Mouse (Mus musculus) hindbrain, embryonic 15.5 days (tissue): ENCODE measurements around the gene Atg10. TPM values are rescaled to one million over a fixed set of nuclear protein-coding genes. Genes with fewer than 3 reads are reported as not detected.
"Not testable (repeated sequence)": the region's sequence is repeated elsewhere in the genome, so short reads cannot be mapped to it uniquely, and the experiment has no call there.

Experiments used
- ATAC-seq: fragments of 200-750 bp; cut with Nextera tagmentation; 2 replicates; pipeline ENCODE4 v1.8.0; 2017; ENCODE audit warnings: low read depth, moderate number of reproducible peaks, moderate TSS enrichment; ENCODE audit not compliant: low FRiP score
- H3K27ac ChIP-seq: fragments of 300-500 bp; sonication (generic); replicated peaks from 2 replicates; pipeline ENCODE4 v1.5.1; 2015; ENCODE audit warnings: mild to moderate bottlenecking, inconsistent platforms
- H3K27me3 ChIP-seq: fragments of 300-500 bp; sonication (generic); 2 replicates; pipeline ENCODE4 v1.6.1; 2015; ENCODE audit warnings: control low read depth, inconsistent platforms
- H3K36me3 ChIP-seq: fragments of 300-500 bp; sonication (generic); 2 replicates; pipeline ENCODE4 v1.6.1; 2015; ENCODE audit warnings: control low read depth, inconsistent platforms
- H3K4me1 ChIP-seq: fragments of 300-500 bp; sonication (generic); replicated peaks from 2 replicates; pipeline ENCODE4 v1.6.1; 2015; ENCODE audit warnings: control low read depth, inconsistent platforms
- H3K4me2 ChIP-seq: fragments of 300-500 bp; sonication (generic); 2 replicates; pipeline ENCODE4 v1.6.1; 2015; ENCODE audit warnings: moderate library complexity, mild to moderate bottlenecking, inconsistent platforms
- H3K4me3 ChIP-seq: fragments of 300-500 bp; sonication (generic); 2 replicates; pipeline ENCODE4 v1.5.1; 2015; ENCODE audit warnings: mild to moderate bottlenecking, inconsistent platforms
- H3K9ac ChIP-seq: fragments of 300-500 bp; sonication (generic); 2 replicates; pipeline ENCODE4 v1.6.1; 2015; ENCODE audit warnings: inconsistent platforms
- H3K9me3 ChIP-seq: fragments of 300-500 bp; sonication (generic); 2 replicates; pipeline ENCODE4 v1.6.1; 2016; ENCODE audit warnings: control low read depth, inconsistent platforms
- WGBS: fragments of 180-500 bp; shearing (Covaris S2); methylation state at CpG from one replicate; pipeline ENCODE4 v1.1.7; 2015; 5-methylcytosine and 5-hydroxymethylcytosine counted together
- polyA plus RNA-seq: library from polyadenylated mRNA; unstranded; fragments of >200 nt; fragmentation: Nextera tagmentation; extraction: Ambion mirVana; gene quantifications from 2 replicates; pipeline ENCODE4 v1.2.1, GENCODE M21; 2015

Gene Atg10
- polyA plus RNA-seq, 1 experiment from 2014 or later = 13.6 TPM

- ATAC-seq = no peak
- H3K27ac ChIP-seq = no peak overlapping the region
These were observed 299.7 kb downstream of the Atg10 start for GRCm38 (mm10) chr13:90924072-90924471.

GRCm38 (mm10) chr13:90923617-90924016 is 300.2 kb downstream of the Atg10 start:
- H3K27me3 ChIP-seq, H3K9me3 ChIP-seq, H3K4me1 ChIP-seq: not testable (repeated sequence)
- H3K4me2 ChIP-seq = peak overlapping the region; percentile 73
- H3K4me3 ChIP-seq = peak overlapping the region; percentile 90
- peak overlapping the region; percentile 86 for H3K27ac ChIP-seq
- H3K9ac ChIP-seq = peak overlapping the region; percentile 95
- 2% methylated on average over 13 of the region's 13 CpGs for WGBS
- ATAC-seq = 0 out of 2 replicates have a peak, but pooled peaks have one; percentile 0
- peaks cover 27% of the 10 kb centered on the region for H3K36me3 ChIP-seq

More at GRCm38 (mm10) chr13:90924072-90924471, 299.7 kb downstream of the Atg10 start:
- no peaks in the 10 kb centered on the region for H3K9me3 ChIP-seq
- peaks cover 8% of the 10 kb centered on the region for H3K4me1 ChIP-seq
- no peaks in the 10 kb centered on the region for H3K27me3 ChIP-seq
- peak overlapping the region; percentile 90 for H3K4me3 ChIP-seq
- peak overlapping the region; percentile 73 for H3K4me2 ChIP-seq
- peaks cover 30% of the 10 kb centered on the region for H3K36me3 ChIP-seq
- 53% methylated on average over 9 of the region's 9 CpGs for WGBS
- H3K9ac ChIP-seq = peak overlapping the region; percentile 95

- H3K36me3 ChIP-seq = peaks cover 26% of the 10 kb centered on the region
- H3K4me2 ChIP-seq = peak within 1 kb of the TSS; percentile 73
- ATAC-seq = peak; percentile 98
- peaks cover 8% of the 10 kb centered on the region for H3K4me1 ChIP-seq
- no peaks in the 10 kb centered on the region for H3K27me3 ChIP-seq
- under 1% methylated on average over 57 of the region's 57 CpGs for WGBS
- H3K4me3 ChIP-seq = peak within 1 kb of the TSS; percentile 90
- H3K9ac ChIP-seq = peak within 1 kb of the TSS; percentile 95
- H3K27ac ChIP-seq = peak within 1 kb of the TSS; percentile 86
- H3K9me3 ChIP-seq = no peaks in the 10 kb centered on the region
These were observed 300.8 kb downstream of the Atg10 start, which contains the start of gene Rps23 for GRCm38 (mm10) chr13:90922751-90923612. Rps23 (plus strand) TSS chr13:90922958.

GRCm38 (mm10) chr13:90914721-90915120 is 309.0 kb downstream of the Atg10 start:
- Histone ChIP-seq H3K4me1 (peaks cover 10% of the 10 kb centered on the region), H3K4me3 (no peak overlapping the region), H3K27me3 (no peaks in the 10 kb centered on the region), H3K4me2 (no peak overlapping the region), H3K27ac (no peak overlapping the region), H3K9me3 (no peaks in the 10 kb centered on the region), H3K9ac (no peak overlapping the region), H3K36me3 (no peaks in the 10 kb centered on the region)
- ATAC-seq = no peak
- 94% methylated on average over 4 of the region's 4 CpGs for whole genome bisulfite sequencing

GRCm38 (mm10) chr13:90913675-90914192 is 310.0 kb downstream of the Atg10 start:
- Histone ChIP-seq H3K9me3 (no peaks in the 10 kb centered on the region), H3K9ac (no peak overlapping the region), H3K4me1 (peaks cover 10% of the 10 kb centered on the region), H3K4me2 (no peak overlapping the region), H3K36me3 (no peaks in the 10 kb centered on the region), H3K4me3 (no peak overlapping the region), H3K27me3 (no peaks in the 10 kb centered on the region), H3K27ac (peak overlapping the region; percentile 42)
- ATAC-seq = 0 out of 2 replicates have a peak, but pooled peaks have one; percentile 15
- 46% methylated on average over 7 of the region's 7 CpGs for WGBS

- H3K4me1 ChIP-seq = peaks cover 10% of the 10 kb centered on the region
- no peak overlapping the region for H3K4me3 ChIP-seq
- H3K4me2 ChIP-seq = no peak overlapping the region
- no peaks in the 10 kb centered on the region for H3K27me3 ChIP-seq
- H3K9ac ChIP-seq = no peak overlapping the region
- ATAC-seq = peak; percentile 66; the same call in 1 of the 2 replicates
- no peaks in the 10 kb centered on the region for H3K36me3 ChIP-seq
- 45% methylated on average over 17 of the region's 17 CpGs for WGBS
- no peaks in the 10 kb centered on the region for H3K9me3 ChIP-seq
- peak overlapping the region; percentile 42 for H3K27ac ChIP-seq
These were observed 310.8 kb downstream of the Atg10 start for GRCm38 (mm10) chr13:90912760-90913674.

- no peaks in the 10 kb centered on the region for H3K4me1 ChIP-seq
- no peak overlapping the region for H3K27ac ChIP-seq
- no peak overlapping the region for H3K9ac ChIP-seq
- 89% methylated on average over 12 of the region's 12 CpGs for WGBS
- H3K36me3 ChIP-seq = no peaks in the 10 kb centered on the region
- no peaks in the 10 kb centered on the region for H3K9me3 ChIP-seq
- no peak for ATAC-seq
- H3K4me3 ChIP-seq = no peak overlapping the region
- no peak overlapping the region for H3K4me2 ChIP-seq
- no peaks in the 10 kb centered on the region for H3K27me3 ChIP-seq
These were observed 316.4 kb downstream of the Atg10 start for GRCm38 (mm10) chr13:90907376-90907775.

- H3K4me3 ChIP-seq = no peak within 1 kb of the TSS
- no peaks in the 10 kb centered on the region for H3K9me3 ChIP-seq
- H3K9ac ChIP-seq = no peak within 1 kb of the TSS
- no peak within 1 kb of the TSS for H3K4me2 ChIP-seq
- H3K27ac ChIP-seq = no peak within 1 kb of the TSS
- no peaks in the 10 kb centered on the region for H3K4me1 ChIP-seq
- 80% methylated on average over 5 of the region's 5 CpGs for WGBS
- no peak for ATAC-seq
- no peaks in the 10 kb centered on the region for H3K27me3 ChIP-seq
- H3K36me3 ChIP-seq = no peaks in the 10 kb centered on the region
These were observed 318.6 kb downstream of the Atg10 start, which contains the start of gene Atp6ap1l for GRCm38 (mm10) chr13:90905176-90905575. Atp6ap1l (minus strand) TSS chr13:90905355.

GRCm38 (mm10) chr13:90896821-90897220 is 326.9 kb downstream of the Atg10 start:
- H3K4me1 ChIP-seq = no peaks in the 10 kb centered on the region
- no peak overlapping the region for H3K4me2 ChIP-seq
- no peaks in the 10 kb centered on the region for H3K9me3 ChIP-seq
- no peak overlapping the region for H3K4me3 ChIP-seq
- WGBS = 84% methylated on average over 12 of the region's 12 CpGs
- H3K9ac ChIP-seq = no peak overlapping the region
- H3K27ac ChIP-seq = no peak overlapping the region
- H3K27me3 ChIP-seq = no peaks in the 10 kb centered on the region
- no peaks in the 10 kb centered on the region for H3K36me3 ChIP-seq
- no peak for ATAC-seq

- no peaks in the 10 kb centered on the region for H3K4me1 ChIP-seq
- no peak overlapping the region for H3K4me2 ChIP-seq
- no peaks in the 10 kb centered on the region for H3K9me3 ChIP-seq
- H3K4me3 ChIP-seq = no peak overlapping the region
- no peaks in the 10 kb centered on the region for H3K27me3 ChIP-seq
- peak; percentile 68; the same call in 1 of the 2 replicates for ATAC-seq
- no peaks in the 10 kb centered on the region for H3K36me3 ChIP-seq
- H3K9ac ChIP-seq = no peak overlapping the region
- WGBS = 34% methylated on average over 2 of the region's 2 CpGs
- no peak overlapping the region for H3K27ac ChIP-seq
These were observed 327.7 kb downstream of the Atg10 start for GRCm38 (mm10) chr13:90896098-90896497.

GRCm38 (mm10) chr13:90894819-90895218 is 328.9 kb downstream of the Atg10 start:
- H3K27me3 ChIP-seq = no peaks in the 10 kb centered on the region
- no peak overlapping the region for H3K9ac ChIP-seq
- no peak overlapping the region for H3K4me2 ChIP-seq
- no peak overlapping the region for H3K4me3 ChIP-seq
- no peak for ATAC-seq
- no peak overlapping the region for H3K27ac ChIP-seq
- 95% methylated on average over 4 of the region's 4 CpGs for WGBS
- H3K4me1 ChIP-seq = no peaks in the 10 kb centered on the region
- H3K9me3 ChIP-seq = no peaks in the 10 kb centered on the region
- H3K36me3 ChIP-seq = no peaks in the 10 kb centered on the region
